Mouse (Mus musculus) gastrocnemius, postnatal 14 days (tissue): Measurements from ENCODE around the gene Gm39115. TPM values are rescaled to one million over a fixed set of nuclear protein-coding genes. Genes with fewer than 3 reads are reported as not detected.
"Not testable (repeated sequence)": the region's sequence is repeated elsewhere in the genome, so short reads cannot be mapped to it uniquely, and the experiment has no call there.

Experiments used
- DNase-seq: peaks from one replicate; pipeline ENCODE4 v3.0.0; 2021; ENCODE audit warnings: mixed read lengths
- intact Hi-C: fragments of 180-260 bp; cut with DNase I; formaldehyde crosslinking; loops from one replicate; pipeline ENCODE4 v1.15.1; 2025; ENCODE audit warnings: low total_unique reads
- long read RNA-seq, 2 experiments: library from polyadenylated mRNA; stranded (forward); transcript quantifications; one replicate each; pipeline ENCODE4 v2.0.0; 2021
- total RNA-seq, 2 experiments: library from RNA; stranded (reverse); gene quantifications; 2 replicates each; pipeline ENCODE4 v1.2.3; 2021

Gm39115 gene
- not detected for total RNA-seq
- long read RNA-seq, experiment 1: 0 reads
- long read RNA-seq, experiment 2: 0 reads

- DNase-seq, intact Hi-C loops: not testable (repeated sequence)
Observed at GRCm38 (mm10) chr7:142135934-142136333, at the start of gene Gm39115. Gene Gm39115 (minus strand): TSS chr7:142136034.

GRCm38 (mm10) chr7:142181021-142181420 is 45.2 kb upstream of the Gm39115 start:
- DNase-seq: no peak

GRCm38 (mm10) chr7:142178685-142179084 is 42.9 kb upstream of the Gm39115 start:
- intact Hi-C loops: no loop called here
- DNase-seq: no peak

More at GRCm38 (mm10) chr7:142181021-142181420, 45.2 kb upstream of the Gm39115 start:
- intact Hi-C loops: no loop called here

- intact Hi-C loops, DNase-seq: not testable (repeated sequence)
Observed at GRCm38 (mm10) chr7:142175905-142176304, 40.1 kb upstream of the Gm39115 start, which contains the start of gene Krtap5-2. Gene Krtap5-2 (minus strand): TSS chr7:142176005.

- no peak for DNase-seq
- intact Hi-C loops: no loop called here
Observed at GRCm38 (mm10) chr7:142169836-142170235, 34.0 kb upstream of the Gm39115 start.

- intact Hi-C loops, DNase-seq: not testable (repeated sequence)
Observed at GRCm38 (mm10) chr7:142165639-142166038, 29.8 kb upstream of the Gm39115 start, which contains the start of gene Gm4553. Gene Gm4553 (minus strand): TSS chr7:142165739.

GRCm38 (mm10) chr7:142159366-142159765 is 23.5 kb upstream of the Gm39115 start:
- intact Hi-C loops: no loop called here
- no peak for DNase-seq

GRCm38 (mm10) chr7:142157013-142157412 is 21.2 kb upstream of the Gm39115 start, which contains the start of gene Gm29735:
Gene Gm29735 (minus strand): TSS chr7:142157113.
- intact Hi-C loops, DNase-seq: not testable (repeated sequence)

- no peak for DNase-seq
- intact Hi-C loops: no loop called here
Observed at GRCm38 (mm10) chr7:142155308-142155707, 19.5 kb upstream of the Gm39115 start.

- intact Hi-C loops: no loop called here
- DNase-seq: no peak
Observed at GRCm38 (mm10) chr7:142152191-142152590, 16.4 kb upstream of the Gm39115 start.

GRCm38 (mm10) chr7:142148633-142149032 is 12.8 kb upstream of the Gm39115 start:
- DNase-seq: no peak
- intact Hi-C loops: loop anchor here (5.0 kb wide), 1 partner anchor 99 kb away; no protein-coding TSS in a partner anchor

- intact Hi-C loops: loop anchor here (5.0 kb wide), 1 partner anchor 101 kb away; no protein-coding TSS in a partner anchor
- peak; percentile 14 for DNase-seq
Observed at GRCm38 (mm10) chr7:142146033-142146432, 10.2 kb upstream of the Gm39115 start.

GRCm38 (mm10) chr7:142145413-142145940 is 9.6 kb upstream of the Gm39115 start:
- intact Hi-C loops: loop anchor here (5.0 kb wide), 1 partner anchor 102 kb away; no protein-coding TSS in a partner anchor
- no peak for DNase-seq

- intact Hi-C loops: no loop called here
- no peak for DNase-seq
Observed at GRCm38 (mm10) chr7:142144507-142144906, 8.7 kb upstream of the Gm39115 start, which contains the start of gene Gm45337. Gene Gm45337 (minus strand): TSS chr7:142144607.

- intact Hi-C loops: not testable (repeated sequence)
Observed at GRCm38 (mm10) chr7:142143506-142144010, 7.7 kb upstream of the Gm39115 start.

GRCm38 (mm10) chr7:142140696-142141095 is 4.9 kb upstream of the Gm39115 start:
- intact Hi-C loops: no loop called here
- DNase-seq: no peak

More at GRCm38 (mm10) chr7:142143506-142144010, 7.7 kb upstream of the Gm39115 start:
- not testable (repeated sequence) for DNase-seq

- intact Hi-C loops: no loop called here
- DNase-seq: no peak
Observed at GRCm38 (mm10) chr7:142134206-142134995, 1.4 kb downstream of the Gm39115 start.

- intact Hi-C loops: no loop called here
- no peak for DNase-seq
Observed at GRCm38 (mm10) chr7:142128843-142129242, 7.0 kb downstream of the Gm39115 start.

- intact Hi-C loops, DNase-seq: not testable (repeated sequence)
Observed at GRCm38 (mm10) chr7:142120629-142121028, 15.2 kb downstream of the Gm39115 start, which contains the start of gene Gm45618. Gene Gm45618 (minus strand): TSS chr7:142120729.

GRCm38 (mm10) chr7:142119632-142120031 is 16.2 kb downstream of the Gm39115 start:
- intact Hi-C loops: no loop called here
- DNase-seq: no peak
